ENCODE assay signal across 19 mouse cellular contexts in the genomic region with DNA sequence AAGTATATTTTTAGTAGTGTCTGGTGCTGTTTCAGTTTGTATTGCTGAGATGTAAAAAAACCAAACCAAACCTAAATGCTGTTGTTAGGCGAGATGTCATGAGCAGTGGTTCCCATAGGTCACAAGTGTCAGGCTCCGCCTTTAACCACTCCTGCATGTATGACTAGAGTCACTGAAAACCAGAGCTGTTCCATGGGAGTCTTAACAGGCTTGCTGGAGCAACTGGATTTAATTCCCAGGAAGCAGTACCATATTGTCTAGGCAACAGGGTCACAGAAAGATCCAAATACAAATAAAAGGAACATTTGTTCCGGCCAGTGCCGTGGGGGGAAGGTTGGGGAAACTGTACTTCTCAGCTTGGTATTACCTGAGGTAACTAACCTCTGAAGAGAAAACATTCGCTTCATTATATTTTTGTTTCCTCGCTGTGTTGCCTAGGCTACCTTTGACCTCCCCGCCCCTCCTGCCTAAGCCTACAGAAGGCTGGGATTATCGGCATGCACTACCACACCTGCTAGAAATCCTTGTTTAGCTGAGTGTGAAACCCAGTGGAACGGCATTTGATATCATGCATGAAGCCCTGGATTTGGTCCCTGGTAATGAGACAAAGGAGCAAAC.
DNase-seq lines count a peak whose midpoint lies in the region; ATAC-seq lines count a peak whose summit lies in the region.
"Had no signal": no experiment of that assay in that cellular context is flagged by ENCODE, and none has a peak within 500 bp of the region (broad histone marks: within the 10 kb centered on the region; RNA-seq: fewer than 3 reads in every experiment).

No protein-coding gene starts in this region.

- H3K9me3 ChIP-seq in limb, embryonic 11.5 days (ENCODE audit: control insufficient read depth, low read length), result no peaks in the 10 kb centered on the region
- no peaks in the 10 kb centered on the region for H3K9me3 ChIP-seq in limb, embryonic 10.5 days (replicated peaks)
- no peaks in the 10 kb centered on the region for H3K9me3 ChIP-seq in embryonic facial prominence, embryonic 14.5 days (ENCODE audit: control insufficient read depth, low read length)
- no peaks in the 10 kb centered on the region for H3K9me3 ChIP-seq in stomach, embryonic 16.5 days (replicated peaks; ENCODE audit: control insufficient read depth, low read length)
- H3K9me3 ChIP-seq: limb, embryonic 13.5 days; lung, embryonic 15.5 days had no signal

- WGBS in limb, embryonic 11.5 days, result 77% methylated on average over 9 of the region's 9 CpGs
- WGBS in limb, embryonic 10.5 days, result 87% methylated on average over 9 of the region's 9 CpGs
- 58% methylated on average over 9 of the region's 9 CpGs for WGBS in embryonic facial prominence, embryonic 14.5 days
- WGBS in stomach, embryonic 16.5 days, result 64% methylated on average over 9 of the region's 9 CpGs

- DNase-seq in embryo, embryonic 11 days, result peak; percentile 18
- DNase-seq in embryo, embryonic 10 days (ENCODE audit: low spot score), result no peak
- no peak for DNase-seq in limb, embryonic 11.5 days (ENCODE audit: low spot score)
- no peak for DNase-seq in limb, embryonic 10.5 days (ENCODE audit: low spot score)
- DNase-seq in embryonic facial prominence, embryonic 14.5 days (ENCODE audit: low spot score), result peak; percentile 17
- DNase-seq in frontal cortex, postnatal 10 days (ENCODE audit: low spot score in 2 of 2), result no peak
- no peak for DNase-seq in lung, postnatal 4 days
- DNase-seq: adrenal gland, postnatal 14 days; cerebellum, adult 9-11 months; forebrain, postnatal 0 days; gastrocnemius, adult 2 months; kidney, adult 8-10 months; kidney, postnatal 25 days had no signal

- H3K4me3 ChIP-seq in limb, embryonic 11.5 days (ENCODE audit: low read depth, low read length), result no peak overlapping the region
- H3K4me3 ChIP-seq in limb, embryonic 10.5 days, result no peak overlapping the region
- no peak overlapping the region for H3K4me3 ChIP-seq in embryonic facial prominence, embryonic 14.5 days (ENCODE audit: low read depth, low read length)
- H3K4me3 ChIP-seq in stomach, embryonic 16.5 days (replicated peaks; ENCODE audit: low read length), result no peak overlapping the region
- H3K4me3 ChIP-seq: gastrocnemius, adult 2 months; layer of hippocampus, adult 2 months; limb, embryonic 13.5 days; lung, embryonic 15.5 days had no signal

- H3K36me3 ChIP-seq in limb, embryonic 11.5 days (ENCODE audit: control insufficient read depth, insufficient read depth, low read length), result no peaks in the 10 kb centered on the region
- H3K36me3 ChIP-seq in limb, embryonic 10.5 days, result no peaks in the 10 kb centered on the region
- H3K36me3 ChIP-seq in embryonic facial prominence, embryonic 14.5 days (ENCODE audit: control insufficient read depth, insufficient read depth, low read length), result no peaks in the 10 kb centered on the region
- H3K36me3 ChIP-seq in stomach, embryonic 16.5 days (ENCODE audit: control insufficient read depth, insufficient read depth, low read length), result no peaks in the 10 kb centered on the region
- H3K36me3 ChIP-seq: limb, embryonic 13.5 days; lung, embryonic 15.5 days had no signal

- H3K27me3 ChIP-seq in limb, embryonic 11.5 days (ENCODE audit: control insufficient read depth, insufficient read depth, low read length), result no peaks in the 10 kb centered on the region
- no peaks in the 10 kb centered on the region for H3K27me3 ChIP-seq in limb, embryonic 10.5 days (ENCODE audit: low read depth, poor library complexity, severe bottlenecking)
- H3K27me3 ChIP-seq in embryonic facial prominence, embryonic 14.5 days (replicated peaks; ENCODE audit: control insufficient read depth, insufficient read depth, low read length), result no peaks in the 10 kb centered on the region
- H3K27me3 ChIP-seq in stomach, embryonic 16.5 days (ENCODE audit: control insufficient read depth, insufficient read depth, low read length), result no peaks in the 10 kb centered on the region
- H3K27me3 ChIP-seq: limb, embryonic 13.5 days; lung, embryonic 15.5 days had no signal

- H3K9ac ChIP-seq in limb, embryonic 11.5 days (ENCODE audit: low read length), result no peak overlapping the region
- no peak overlapping the region for H3K9ac ChIP-seq in embryonic facial prominence, embryonic 14.5 days (ENCODE audit: low read depth, low read length)
- H3K9ac ChIP-seq in stomach, embryonic 16.5 days (ENCODE audit: low read length), result no peak overlapping the region
- H3K9ac ChIP-seq: forebrain, postnatal 0 days; limb, embryonic 13.5 days; liver, embryonic 14.5 days; lung, embryonic 15.5 days had no signal

- H3K4me1 ChIP-seq in limb, embryonic 11.5 days (ENCODE audit: control insufficient read depth, insufficient read depth, low read length), result no peaks in the 10 kb centered on the region
- peaks cover 16% of the 10 kb centered on the region for H3K4me1 ChIP-seq in limb, embryonic 10.5 days
- no peaks in the 10 kb centered on the region for H3K4me1 ChIP-seq in embryonic facial prominence, embryonic 14.5 days (ENCODE audit: control insufficient read depth, insufficient read depth, low read length)
- H3K4me1 ChIP-seq in stomach, embryonic 16.5 days (ENCODE audit: control insufficient read depth, insufficient read depth, low read length), result no peaks in the 10 kb centered on the region

- ATAC-seq in limb, embryonic 11.5 days (ENCODE audit: insufficient number of reproducible peaks, low FRiP score, low TSS enrichment, low read depth), result 0 out of 2 replicates have a peak, but pooled peaks have one; percentile 59
- ATAC-seq in embryonic facial prominence, embryonic 14.5 days (ENCODE audit: low read depth), result peak; percentile 62; the same call in 1 of the 2 replicates
- ATAC-seq in stomach, embryonic 16.5 days (ENCODE audit: insufficient read depth, low FRiP score), result peak; percentile 39; the same call in 1 of the 2 replicates
- ATAC-seq: forebrain, postnatal 0 days had no signal

- no peak overlapping the region for H3K27ac ChIP-seq in limb, embryonic 11.5 days (replicated peaks; ENCODE audit: low read depth, low read length)
- no peak overlapping the region for H3K27ac ChIP-seq in limb, embryonic 10.5 days
- H3K27ac ChIP-seq in embryonic facial prominence, embryonic 14.5 days (replicated peaks; ENCODE audit: low read depth, low read length), result no peak overlapping the region
- no peak overlapping the region for H3K27ac ChIP-seq in stomach, embryonic 16.5 days (ENCODE audit: low read length)
- H3K27ac ChIP-seq: gastrocnemius, adult 2 months; layer of hippocampus, adult 2 months; limb, embryonic 13.5 days; liver, embryonic 14.5 days; lung, embryonic 15.5 days; macrophage had no signal

- H3K4me2 ChIP-seq in limb, embryonic 11.5 days (ENCODE audit: low read depth, severe bottlenecking), result no peak overlapping the region
- no peak overlapping the region for H3K4me2 ChIP-seq in embryonic facial prominence, embryonic 14.5 days (ENCODE audit: low read depth, low read length)
- H3K4me2 ChIP-seq in stomach, embryonic 16.5 days (ENCODE audit: low read depth, low read length), result no peak overlapping the region
- H3K4me2 ChIP-seq: limb, embryonic 13.5 days; lung, embryonic 15.5 days had no signal

Comparison
In these comparisons a context has a peak if more than half of its experiments do, and no peak if none do; other contexts are left out.
1. DNase-seq: peak in embryo, embryonic 11 days (single experiment) and embryonic facial prominence, embryonic 14.5 days (single experiment); none in embryo, embryonic 10 days (single experiment), limb, embryonic 11.5 days (single experiment), limb, embryonic 10.5 days (single experiment), frontal cortex, postnatal 10 days (0 of 2) and lung, postnatal 4 days (0 of 2).
2. Peak in every context shown above with its lines, with median percentiles within 50 percentile points of each other: ATAC-seq.